Mouse (Mus musculus): ENCODE data around the gene Zfp472. TPM values are rescaled to one million over a fixed set of nuclear protein-coding genes. Genes with fewer than 3 reads are reported as not detected.

Gene Zfp472
- 3.8 and 13.6 TPM in 2 replicates for polyA plus RNA-seq (2011; ENCODE audit: insufficient read depth, insufficient read length, low replicate concordance, missing spikeins)

DNA sequence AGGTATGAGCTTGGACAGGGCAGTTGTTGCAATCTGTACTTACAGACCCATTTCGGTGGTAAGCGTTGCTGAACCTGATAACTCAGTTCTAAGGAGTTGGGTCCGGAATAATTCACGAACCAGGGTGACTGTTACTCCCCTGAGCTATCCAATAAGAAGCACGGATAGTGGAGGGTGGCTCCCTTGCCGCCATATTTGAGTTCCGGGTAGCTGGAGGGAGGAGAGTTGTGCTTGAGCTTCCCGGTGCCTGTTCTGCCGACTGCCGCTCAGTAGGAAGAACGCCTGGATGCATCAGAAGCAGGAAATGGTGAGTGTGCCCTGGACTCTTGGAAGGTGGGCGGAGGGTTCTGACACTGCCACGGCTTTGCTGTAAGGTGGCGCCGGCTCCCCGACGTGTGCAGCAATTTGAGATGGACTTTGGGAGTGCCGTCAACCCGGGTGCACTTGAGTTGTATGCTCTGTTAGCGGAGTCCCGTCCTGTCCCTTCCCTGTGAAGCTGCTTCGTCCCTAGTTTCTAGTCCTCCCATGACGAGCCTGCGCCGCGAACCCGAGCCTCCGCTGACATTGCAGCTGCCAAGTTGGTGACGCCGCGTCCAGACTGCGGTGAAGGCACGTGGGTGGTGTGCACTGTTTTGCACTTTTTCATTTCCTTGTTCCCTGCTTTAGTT is at the start of gene Zfp472:
Gene Zfp472, plus strand, starts transcription at position 192 of the 668 bp plus-strand sequence.
- Histone ChIP-seq H3K4me1 (ENCODE audit: control insufficient read depth, insufficient read depth, low read length) (no peaks in the 10 kb centered on the region; the same call in 1 of the 2 replicates), H3K27ac (ENCODE audit: control insufficient read depth, insufficient read depth, low read depth, low read length, poor library complexity) (peak within 1 kb of the TSS; percentile 59), H3K4me3 (replicated peaks; ENCODE audit: control insufficient read depth, low read depth, low read length) (peak within 1 kb of the TSS; percentile 99)
- TF ChIP-seq POLR2A (IDR thresholded peaks at IDR 0.05; ENCODE audit: borderline replicate concordance, control insufficient read depth, low read depth, low read length) (0 out of 2 replicates have a peak, but pooled peaks have one; percentile 27), CTCF (IDR thresholded peaks at IDR 0.05; ENCODE audit: control insufficient read depth, insufficient read depth, low read length) (peak; percentile 13; the same call in 1 of the 2 replicates)
- under 1% methylated on average over 33 of the region's 33 CpGs for WGBS

DNA sequence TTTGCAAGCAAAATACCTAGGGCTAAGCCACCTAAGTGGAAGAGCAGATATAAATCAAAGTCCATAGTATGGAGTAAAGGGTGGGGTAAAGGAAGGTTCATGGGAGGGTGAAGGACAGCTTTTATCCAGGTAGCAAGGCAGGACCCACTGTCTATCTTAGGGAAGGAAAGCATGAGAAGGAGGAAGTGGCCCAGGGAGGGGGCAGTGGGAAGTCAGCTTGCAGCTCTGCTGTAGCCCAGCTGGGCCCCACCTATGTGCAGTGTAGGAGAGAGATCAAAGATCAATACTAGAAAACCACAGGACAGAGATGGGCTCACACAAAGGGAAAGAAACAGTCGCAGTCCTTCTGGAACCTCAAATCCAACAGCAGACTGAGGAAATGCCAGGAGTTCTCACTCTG is 49.5 kb upstream of the Zfp472 start:
- TF ChIP-seq CTCF (IDR thresholded peaks at IDR 0.05; ENCODE audit: control insufficient read depth, insufficient read depth, low read length) (no peak), POLR2A (IDR thresholded peaks at IDR 0.05; ENCODE audit: borderline replicate concordance, control insufficient read depth, low read depth, low read length) (no peak)
- WGBS, result 67% methylated on average over 1 of the region's 1 CpGs

DNA sequence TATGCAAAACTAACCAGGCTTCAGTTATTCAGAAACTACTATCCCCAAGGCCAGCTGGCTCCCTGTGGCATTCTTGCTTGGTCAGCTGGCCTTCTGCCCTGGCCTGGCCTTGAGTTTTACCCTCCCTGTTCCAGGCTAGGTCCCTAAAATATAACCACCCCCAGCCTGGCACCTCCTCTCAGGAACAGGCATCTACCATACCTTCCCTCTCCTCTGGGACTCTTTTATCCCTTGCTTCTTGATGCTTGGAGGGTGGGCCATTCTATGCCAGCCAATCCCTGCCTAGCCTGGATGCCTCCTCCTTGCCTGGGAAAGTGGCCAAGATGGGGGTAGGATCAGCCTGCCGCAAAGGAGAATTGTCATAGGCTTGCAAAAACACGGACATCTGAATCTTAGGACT is 48.5 kb upstream of the Zfp472 start, which contains the start of gene Cyp4f14:
Gene Cyp4f14, minus strand, starts transcription at position 212 of the 400 bp plus-strand sequence.
- 79% methylated on average over 2 of the region's 2 CpGs for WGBS
- Histone ChIP-seq H3K4me1 (ENCODE audit: control insufficient read depth, insufficient read depth, low read length) (no peaks in the 10 kb centered on the region), H3K4me3 (replicated peaks; ENCODE audit: control insufficient read depth, low read depth, low read length) (no peak within 1 kb of the TSS), H3K27ac (ENCODE audit: control insufficient read depth, insufficient read depth, low read depth, low read length, poor library complexity) (no peak within 1 kb of the TSS)
- TF ChIP-seq CTCF (IDR thresholded peaks at IDR 0.05; ENCODE audit: control insufficient read depth, insufficient read depth, low read length), result no peak
- no peak for TF ChIP-seq POLR2A (IDR thresholded peaks at IDR 0.05; ENCODE audit: borderline replicate concordance, control insufficient read depth, low read depth, low read length)

More for the DNA sequence above, 49.5 kb upstream of the Zfp472 start:
- Histone ChIP-seq H3K4me1 (ENCODE audit: control insufficient read depth, insufficient read depth, low read length) (no peaks in the 10 kb centered on the region), H3K27ac (ENCODE audit: control insufficient read depth, insufficient read depth, low read depth, low read length, poor library complexity) (no peak overlapping the region), H3K4me3 (replicated peaks; ENCODE audit: control insufficient read depth, low read depth, low read length) (no peak overlapping the region)

DNA sequence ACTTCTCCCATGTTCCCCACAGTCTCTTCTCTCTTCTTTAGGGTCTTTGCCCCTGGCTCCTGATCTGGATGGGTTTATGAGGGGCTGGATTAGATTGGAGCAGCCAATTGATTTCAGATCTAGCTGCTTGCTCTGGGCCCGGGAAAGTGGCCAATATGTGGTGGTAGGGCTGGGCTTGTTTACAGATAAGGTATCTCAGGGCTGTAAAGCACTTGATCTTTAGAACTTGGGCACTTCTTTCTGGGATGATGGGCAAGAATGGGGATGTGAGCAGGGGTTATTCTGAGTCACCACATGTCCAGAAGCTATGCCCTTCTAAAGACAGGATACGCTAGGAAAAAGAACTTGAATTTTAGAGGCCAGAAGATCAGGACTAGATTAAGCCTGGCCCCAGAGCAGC is 46.5 kb upstream of the Zfp472 start:
- Histone ChIP-seq H3K4me1 (ENCODE audit: control insufficient read depth, insufficient read depth, low read length) (no peaks in the 10 kb centered on the region), H3K27ac (ENCODE audit: control insufficient read depth, insufficient read depth, low read depth, low read length, poor library complexity) (no peak overlapping the region), H3K4me3 (replicated peaks; ENCODE audit: control insufficient read depth, low read depth, low read length) (no peak overlapping the region)
- WGBS, result 55% methylated on average over 2 of the region's 2 CpGs
- TF ChIP-seq POLR2A (IDR thresholded peaks at IDR 0.05; ENCODE audit: borderline replicate concordance, control insufficient read depth, low read depth, low read length), result no peak
- TF ChIP-seq CTCF (IDR thresholded peaks at IDR 0.05; ENCODE audit: control insufficient read depth, insufficient read depth, low read length), result no peak

DNA sequence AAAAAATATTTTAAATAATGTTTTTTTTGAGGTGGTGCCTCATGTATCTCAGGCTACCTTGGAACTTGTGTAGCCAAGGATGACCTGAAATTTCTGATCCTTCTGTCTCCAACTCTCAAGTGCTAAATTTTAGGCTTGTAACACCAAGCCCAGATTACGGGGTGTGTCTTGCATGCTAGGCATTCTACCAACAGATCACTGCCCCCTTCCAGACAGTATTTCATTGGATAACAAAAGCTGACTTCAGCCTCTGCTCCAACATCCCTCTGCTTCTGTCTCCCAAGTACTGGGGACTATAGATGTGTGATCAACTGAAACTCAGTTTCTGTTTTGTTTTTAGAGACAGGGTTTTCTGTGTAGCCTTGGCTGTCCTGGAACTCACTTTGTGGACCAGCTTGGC is 41.9 kb upstream of the Zfp472 start:
- Histone ChIP-seq H3K4me1 (ENCODE audit: control insufficient read depth, insufficient read depth, low read length) (no peaks in the 10 kb centered on the region), H3K27ac (ENCODE audit: control insufficient read depth, insufficient read depth, low read depth, low read length, poor library complexity) (no peak overlapping the region), H3K4me3 (replicated peaks; ENCODE audit: control insufficient read depth, low read depth, low read length) (no peak overlapping the region)
- TF ChIP-seq POLR2A (IDR thresholded peaks at IDR 0.05; ENCODE audit: borderline replicate concordance, control insufficient read depth, low read depth, low read length) (no peak), CTCF (IDR thresholded peaks at IDR 0.05; ENCODE audit: control insufficient read depth, insufficient read depth, low read length) (no peak)
- 89% methylated on average over 1 of the region's 1 CpGs for WGBS

DNA sequence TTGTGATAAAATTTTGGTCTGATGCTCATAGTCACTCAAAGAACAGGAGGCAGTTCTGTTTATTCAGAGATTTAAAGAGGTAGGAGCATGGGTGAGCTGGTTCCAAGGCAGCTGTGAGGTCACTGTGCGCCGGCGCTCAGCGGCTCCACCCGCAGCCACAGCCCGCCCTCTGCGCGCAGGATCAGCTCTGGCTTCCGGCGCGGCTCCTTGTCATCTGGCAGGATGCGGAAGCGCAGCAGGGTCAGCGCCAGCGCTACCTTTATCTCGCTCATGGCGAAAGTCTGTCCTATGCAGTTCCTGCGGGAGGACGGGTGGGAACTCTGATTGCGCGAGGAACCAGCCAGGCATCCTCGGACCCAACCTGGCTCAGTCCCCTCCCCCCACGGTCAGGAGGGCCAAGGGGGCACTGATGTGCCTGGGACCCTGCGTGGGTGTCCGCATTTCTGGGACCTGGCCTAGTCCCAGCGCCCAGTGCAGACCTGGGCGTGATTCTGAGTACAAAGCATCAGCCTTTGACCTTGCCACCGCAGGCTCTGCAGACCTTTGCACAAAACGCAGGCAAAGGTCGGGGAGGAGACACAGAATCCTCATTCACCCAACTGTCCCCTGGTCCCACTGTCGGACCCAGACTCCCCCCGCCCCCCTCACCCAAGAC is 40.8 kb upstream of the Zfp472 start:
- H3K27ac ChIP-seq (ENCODE audit: control insufficient read depth, insufficient read depth, low read depth, low read length, poor library complexity), result no peak overlapping the region

DNA sequence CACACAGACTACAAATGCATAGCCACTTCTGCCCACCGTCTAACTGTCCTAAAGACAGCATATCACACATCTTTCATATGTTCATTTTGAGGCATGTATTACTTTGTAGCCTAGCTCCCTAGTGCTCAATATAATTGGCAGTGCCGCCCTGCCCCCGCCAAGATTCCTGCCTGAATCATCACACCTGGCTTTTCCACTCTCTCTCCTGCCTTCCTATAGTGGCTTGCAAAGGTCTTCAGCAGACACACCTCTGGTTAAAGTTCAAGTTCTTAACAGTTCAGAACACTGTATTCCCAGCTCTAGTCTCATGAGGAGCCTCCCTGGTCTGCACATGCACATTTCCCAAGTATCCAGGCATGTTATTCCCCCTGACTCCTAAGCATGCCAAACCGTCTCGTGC is 37.8 kb upstream of the Zfp472 start:
- 94% methylated on average over 5 of the region's 5 CpGs for WGBS
- Histone ChIP-seq H3K4me3 (replicated peaks; ENCODE audit: control insufficient read depth, low read depth, low read length) (no peak overlapping the region), H3K27ac (ENCODE audit: control insufficient read depth, insufficient read depth, low read depth, low read length, poor library complexity) (no peak overlapping the region), H3K4me1 (ENCODE audit: control insufficient read depth, insufficient read depth, low read length) (no peaks in the 10 kb centered on the region)
- TF ChIP-seq CTCF (IDR thresholded peaks at IDR 0.05; ENCODE audit: control insufficient read depth, insufficient read depth, low read length) (no peak), POLR2A (IDR thresholded peaks at IDR 0.05; ENCODE audit: borderline replicate concordance, control insufficient read depth, low read depth, low read length) (no peak)

More for the DNA sequence above, 40.8 kb upstream of the Zfp472 start:
- Histone ChIP-seq H3K4me3 (replicated peaks; ENCODE audit: control insufficient read depth, low read depth, low read length) (peak overlapping the region; percentile 57), H3K4me1 (ENCODE audit: control insufficient read depth, insufficient read depth, low read length) (no peaks in the 10 kb centered on the region)
- 21% methylated on average over 32 of the region's 32 CpGs for WGBS
- TF ChIP-seq POLR2A (IDR thresholded peaks at IDR 0.05; ENCODE audit: borderline replicate concordance, control insufficient read depth, low read depth, low read length) (peak; percentile 63; the same call in 1 of the 2 replicates), CTCF (IDR thresholded peaks at IDR 0.05; ENCODE audit: control insufficient read depth, insufficient read depth, low read length) (no peak)

DNA sequence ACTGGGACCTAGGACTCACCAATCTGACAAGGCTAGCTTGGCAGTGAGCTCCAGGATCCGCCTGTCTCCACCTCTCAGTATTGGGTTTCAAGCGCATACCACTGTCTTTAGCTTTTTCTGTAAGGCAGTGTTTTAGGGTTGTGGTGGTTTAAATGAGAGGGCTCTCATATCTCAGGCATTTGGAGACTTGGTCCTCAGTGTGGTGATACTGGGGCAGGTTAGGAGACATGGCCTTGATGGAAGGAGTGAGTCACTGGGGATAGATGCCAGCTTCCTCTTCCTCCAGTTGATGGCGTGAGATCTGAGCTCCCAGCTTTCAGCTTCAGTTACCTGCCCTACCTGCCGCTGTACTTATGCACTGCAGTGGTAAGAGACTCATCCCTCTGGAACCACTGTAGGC is 25.8 kb upstream of the Zfp472 start:
- no peak for TF ChIP-seq CTCF (IDR thresholded peaks at IDR 0.05; ENCODE audit: control insufficient read depth, insufficient read depth, low read length)
- TF ChIP-seq POLR2A (IDR thresholded peaks at IDR 0.05; ENCODE audit: borderline replicate concordance, control insufficient read depth, low read depth, low read length), result no peak
- no peaks in the 10 kb centered on the region for H3K4me1 ChIP-seq (ENCODE audit: control insufficient read depth, insufficient read depth, low read length)
- 78% methylated on average over 4 of the region's 4 CpGs for WGBS
- H3K4me3 ChIP-seq (replicated peaks; ENCODE audit: control insufficient read depth, low read depth, low read length), result no peak overlapping the region
- H3K27ac ChIP-seq (ENCODE audit: control insufficient read depth, insufficient read depth, low read depth, low read length, poor library complexity), result no peak overlapping the region

All from bone marrow, adult 2 months (tissue).